ENCODE assay signal across 21 mouse cellular contexts in the genomic region with DNA sequence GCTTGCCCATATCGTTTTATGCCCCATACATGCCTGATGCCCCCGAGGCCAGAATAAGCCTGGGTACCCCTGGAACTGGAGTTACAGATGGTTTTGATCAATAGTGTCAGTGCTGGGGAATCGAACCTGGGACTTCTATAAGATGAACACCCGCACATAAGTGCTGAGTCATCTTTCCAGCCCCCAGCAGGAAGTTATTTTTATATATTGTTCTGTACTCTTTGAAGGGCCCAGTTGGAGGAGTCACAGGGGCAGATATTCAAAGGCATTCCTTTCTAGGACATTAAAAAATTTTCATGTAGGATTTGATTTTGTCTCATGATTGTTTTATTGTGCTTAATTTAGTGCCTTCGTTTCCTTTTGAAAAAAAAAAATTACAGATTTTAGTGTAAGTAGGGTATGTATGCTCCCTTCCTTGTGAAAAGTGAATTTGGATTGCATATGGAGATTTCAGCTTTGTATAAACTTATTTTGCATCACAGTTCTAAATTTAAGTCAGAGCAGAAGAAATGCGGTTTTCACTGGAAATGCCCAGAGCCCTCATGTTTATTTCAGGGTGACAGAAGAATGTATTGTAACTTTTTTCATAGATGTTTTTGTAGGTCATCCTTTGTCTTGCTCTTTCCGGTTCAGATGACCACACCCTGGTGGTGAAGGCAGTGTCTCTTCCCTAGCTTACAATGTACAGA.
"Had no signal": no experiment of that assay in that cellular context is flagged by ENCODE, and none has a peak within 500 bp of the region (broad histone marks: within the 10 kb centered on the region; RNA-seq: fewer than 3 reads in every experiment).

No protein-coding gene starts in this region.

- H3K36me3 ChIP-seq: limb, embryonic 10.5 days; liver, embryonic 12.5 days; liver, embryonic 15.5 days; midbrain, embryonic 12.5 days; midbrain, embryonic 15.5 days had no signal

- H3K4me3 ChIP-seq: limb, embryonic 10.5 days; limb, embryonic 13.5 days; liver, embryonic 12.5 days; liver, embryonic 15.5 days; lung, embryonic 15.5 days; midbrain, embryonic 12.5 days; midbrain, embryonic 15.5 days; myocyte; neural tube, embryonic 13.5 days; stomach, embryonic 15.5 days had no signal

- H3K9ac ChIP-seq: limb, embryonic 13.5 days; liver, embryonic 12.5 days; liver, embryonic 15.5 days; lung, embryonic 15.5 days; midbrain, embryonic 12.5 days; midbrain, embryonic 15.5 days; neural tube, embryonic 13.5 days; stomach, embryonic 15.5 days had no signal

- H3K9me3 ChIP-seq: limb, embryonic 10.5 days; limb, embryonic 13.5 days; liver, embryonic 12.5 days; liver, embryonic 15.5 days; lung, embryonic 15.5 days; midbrain, embryonic 12.5 days; midbrain, embryonic 15.5 days; neural tube, embryonic 13.5 days; stomach, embryonic 15.5 days had no signal

- H3K4me2 ChIP-seq: limb, embryonic 13.5 days; liver, embryonic 12.5 days; liver, embryonic 15.5 days; lung, embryonic 15.5 days; midbrain, embryonic 12.5 days; midbrain, embryonic 15.5 days; neural tube, embryonic 13.5 days; stomach, embryonic 15.5 days had no signal

- ATAC-seq: liver, embryonic 12.5 days; midbrain, embryonic 15.5 days had no signal

- H3K4me1 ChIP-seq: limb, embryonic 10.5 days; limb, embryonic 13.5 days; liver, embryonic 12.5 days; liver, embryonic 15.5 days; lung, embryonic 15.5 days; midbrain, embryonic 12.5 days; midbrain, embryonic 15.5 days; neural tube, embryonic 13.5 days; stomach, embryonic 15.5 days had no signal

- DNase-seq: kidney, adult 18-20 months; kidney, adult 9 months; kidney, postnatal 25 days; liver; lung, adult 18-20 months; lung, postnatal 10 days; lung, postnatal 4 days; retina, postnatal 1 day; right cerebral cortex, postnatal 25 days; spleen, adult 18-20 months; thymus, postnatal 36 days had no signal

- H3K27ac ChIP-seq: limb, embryonic 10.5 days; limb, embryonic 13.5 days; liver, embryonic 12.5 days; liver, embryonic 15.5 days; lung, embryonic 15.5 days; midbrain, embryonic 12.5 days; midbrain, embryonic 15.5 days; neural tube, embryonic 13.5 days; stomach, embryonic 15.5 days had no signal

- H3K27me3 ChIP-seq: limb, embryonic 13.5 days; liver, embryonic 12.5 days; liver, embryonic 15.5 days; lung, embryonic 15.5 days; midbrain, embryonic 12.5 days; midbrain, embryonic 15.5 days; neural tube, embryonic 13.5 days; stomach, embryonic 15.5 days had no signal
